Comparison of ENCODE assay signal across 8 mouse cellular contexts in the genomic region with DNA sequence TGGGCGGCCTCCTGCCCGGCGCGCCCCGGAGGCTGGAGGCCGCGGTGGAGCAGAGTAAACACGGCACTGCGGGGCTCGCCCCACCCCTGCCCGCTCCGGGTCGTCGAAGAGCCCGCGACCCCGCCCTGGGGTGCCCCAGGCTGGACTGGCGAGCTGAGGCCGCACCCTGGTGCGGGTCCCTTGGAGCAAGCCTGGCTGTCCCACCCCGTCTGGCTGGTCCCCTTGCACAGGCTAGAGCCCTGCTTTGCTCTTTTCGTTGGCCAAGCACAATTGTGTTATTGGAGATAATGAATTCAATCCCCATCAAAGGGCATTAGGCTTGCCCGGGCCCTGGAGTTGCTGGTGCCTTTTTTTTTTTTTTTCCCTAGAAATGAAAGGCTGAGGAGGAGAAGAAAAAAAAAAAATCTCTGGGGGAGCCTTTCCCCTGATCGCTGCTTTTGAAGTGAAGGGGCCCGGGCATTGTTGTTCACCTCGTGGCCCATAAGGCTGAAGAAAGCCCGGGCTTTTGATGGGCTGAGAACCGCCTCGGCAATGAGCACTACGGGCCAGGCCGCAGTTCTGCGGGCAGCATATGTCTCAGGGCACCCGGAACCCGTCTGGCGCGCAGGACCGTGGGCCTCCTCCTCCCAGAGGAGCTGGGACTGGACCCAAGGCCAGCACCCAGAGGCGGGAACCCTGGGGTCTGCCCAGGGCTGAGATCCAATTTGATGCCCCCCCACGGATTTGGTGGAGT. TPM values are rescaled to one million over a fixed set of nuclear protein-coding genes. Genes with fewer than 3 reads are reported as not detected.
DNase-seq lines count a peak whose midpoint lies in the region; ATAC-seq and TF ChIP-seq lines count a peak whose summit lies in the region.
"Had no signal": no experiment of that assay in that cellular context is flagged by ENCODE, and none has a peak within 500 bp of the region (broad histone marks: within the 10 kb centered on the region; RNA-seq: fewer than 3 reads in every experiment).

No protein-coding gene starts in this region.

- no peak overlapping the region for H3K9ac ChIP-seq in embryonic facial prominence, embryonic 14.5 days (ENCODE audit: low read depth, low read length)
- no peak overlapping the region for H3K9ac ChIP-seq in limb, embryonic 12.5 days (replicated peaks)
- 0 out of 2 replicates have a peak overlapping the region, but pooled peaks have one; percentile 46 for H3K9ac ChIP-seq in midbrain, embryonic 13.5 days (replicated peaks)

- DNase-seq in brain, embryonic 14.5 days (ENCODE audit: low read depth): peak; percentile 65
- DNase-seq in embryonic facial prominence, embryonic 14.5 days (ENCODE audit: low spot score): no peak
- no peak for DNase-seq in layer of hippocampus, postnatal 36 days
- no peak for DNase-seq in ovary, postnatal 10 days (ENCODE audit: low spot score)
- no peak for DNase-seq in gastrocnemius, adult 18-20 months (ENCODE audit: low spot score)
- DNase-seq: gastrocnemius, adult 2 months had no signal

- peak; percentile 23; the same call in 1 of the 2 replicates for ATAC-seq in embryonic facial prominence, embryonic 14.5 days (ENCODE audit: low read depth)
- peak; percentile 12; the same call in 1 of the 2 replicates for ATAC-seq in limb, embryonic 12.5 days (ENCODE audit: insufficient number of reproducible peaks, insufficient read depth, low FRiP score, low TSS enrichment, low read depth)
- ATAC-seq in midbrain, embryonic 13.5 days: peak; percentile 89

- 0 out of 2 replicates have a peak overlapping the region, but pooled peaks have one; percentile 3 for H3K4me3 ChIP-seq in embryonic facial prominence, embryonic 14.5 days (ENCODE audit: low read depth, low read length)
- peak overlapping the region; percentile 22 for H3K4me3 ChIP-seq in limb, embryonic 12.5 days (replicated peaks)
- 0 out of 2 replicates have a peak overlapping the region, but pooled peaks have one; percentile 4 for H3K4me3 ChIP-seq in midbrain, embryonic 13.5 days (replicated peaks)
- H3K4me3 ChIP-seq: gastrocnemius, adult 2 months had no signal

- H3K4me2 ChIP-seq in embryonic facial prominence, embryonic 14.5 days (ENCODE audit: low read depth, low read length): peak overlapping the region; percentile 8; the same call in 1 of the 2 replicates
- peak overlapping the region; percentile 46 for H3K4me2 ChIP-seq in limb, embryonic 12.5 days
- H3K4me2 ChIP-seq in midbrain, embryonic 13.5 days (replicated peaks): peak overlapping the region; percentile 48

- WGBS in embryonic facial prominence, embryonic 14.5 days: 1% methylated on average over 19 of the region's 39 CpGs
- WGBS in limb, embryonic 12.5 days: under 1% methylated on average over 39 of the region's 39 CpGs
- WGBS in midbrain, embryonic 13.5 days: under 1% methylated on average over 39 of the region's 39 CpGs

- no peaks in the 10 kb centered on the region for H3K9me3 ChIP-seq in embryonic facial prominence, embryonic 14.5 days (ENCODE audit: control insufficient read depth, low read length)
- H3K9me3 ChIP-seq in limb, embryonic 12.5 days: no peaks in the 10 kb centered on the region
- H3K9me3 ChIP-seq in midbrain, embryonic 13.5 days: no peaks in the 10 kb centered on the region

- no peaks in the 10 kb centered on the region for H3K36me3 ChIP-seq in embryonic facial prominence, embryonic 14.5 days (ENCODE audit: control insufficient read depth, insufficient read depth, low read length)
- H3K36me3 ChIP-seq in limb, embryonic 12.5 days: no peaks in the 10 kb centered on the region
- H3K36me3 ChIP-seq in midbrain, embryonic 13.5 days: no peaks in the 10 kb centered on the region

- H3K27me3 ChIP-seq in embryonic facial prominence, embryonic 14.5 days (replicated peaks; ENCODE audit: control insufficient read depth, insufficient read depth, low read length): peaks cover 93% of the 10 kb centered on the region
- peaks cover 87% of the 10 kb centered on the region for H3K27me3 ChIP-seq in limb, embryonic 12.5 days
- peaks cover 95% of the 10 kb centered on the region for H3K27me3 ChIP-seq in midbrain, embryonic 13.5 days

- H3K4me1 ChIP-seq in embryonic facial prominence, embryonic 14.5 days (ENCODE audit: control insufficient read depth, insufficient read depth, low read length): 0 out of 2 replicates have a peak, but pooled peaks cover 7% of the 10 kb centered on the region
- H3K4me1 ChIP-seq in limb, embryonic 12.5 days (replicated peaks): peaks cover 24% of the 10 kb centered on the region
- peaks cover 30% of the 10 kb centered on the region for H3K4me1 ChIP-seq in midbrain, embryonic 13.5 days (replicated peaks)

- TF ChIP-seq CTCF in brain, embryonic 14.5 days (IDR thresholded peaks at IDR 0.05; ENCODE audit: borderline replicate concordance, extremely low read depth, insufficient read depth, insufficient read length): no peak

- no peak overlapping the region for H3K27ac ChIP-seq in embryonic facial prominence, embryonic 14.5 days (replicated peaks; ENCODE audit: low read depth, low read length)
- no peak overlapping the region for H3K27ac ChIP-seq in limb, embryonic 12.5 days
- H3K27ac ChIP-seq in midbrain, embryonic 13.5 days: peak overlapping the region; percentile 77
- H3K27ac ChIP-seq: gastrocnemius, adult 2 months had no signal

- TF ChIP-seq POLR2A in brain, embryonic 14.5 days (IDR thresholded peaks at IDR 0.05; ENCODE audit: borderline replicate concordance, extremely low read depth, insufficient read depth, insufficient read length, poor library complexity, severe bottlenecking): no peak

RNA-seq across cellular contexts. Expression of a gene that starts 11.7 kb away (rescaled TPM):
- 4.5 and 7.7 TPM in 2 replicates for polyA plus RNA-seq in brain, embryonic 14.5 days (2012; rRNA removed)
- 2.3 and 3.2 TPM in 2 replicates for polyA plus RNA-seq in embryonic facial prominence, embryonic 14.5 days (2014; fragmentation: Nextera tagmentation; extraction: Ambion mirVana)
- not detected in 2 replicates for polyA plus RNA-seq in limb, embryonic 12.5 days (2016; fragmentation: Nextera tagmentation; extraction: Ambion mirVana)
- polyA plus RNA-seq in midbrain, embryonic 13.5 days (2015; fragmentation: Nextera tagmentation; extraction: Ambion mirVana): 3.0 and 3.8 TPM in 2 replicates
- total RNA-seq in layer of hippocampus, postnatal 36 days (2021): not detected
- not detected for total RNA-seq in gastrocnemius, adult 18-20 months (2021)
- total RNA-seq: gastrocnemius, adult 2 months had no signal

RNA-seq across cellular contexts. Expression of a gene that starts 28.9 kb away (rescaled TPM):
- 0.73 and 1.2 TPM in 2 replicates for polyA plus RNA-seq in brain, embryonic 14.5 days (2012; rRNA removed)
- polyA plus RNA-seq in embryonic facial prominence, embryonic 14.5 days (2014; fragmentation: Nextera tagmentation; extraction: Ambion mirVana): 0.78 and 0.80 TPM in 2 replicates
- 0.09 and 0.13 TPM in 2 replicates for polyA plus RNA-seq in limb, embryonic 12.5 days (2016; fragmentation: Nextera tagmentation; extraction: Ambion mirVana)
- 1.8 and 2.6 TPM in 2 replicates for polyA plus RNA-seq in midbrain, embryonic 13.5 days (2015; fragmentation: Nextera tagmentation; extraction: Ambion mirVana)
- under 1 TPM; 0.13 to 0.30 TPM for total RNA-seq in layer of hippocampus, postnatal 36 days (2021)
- not detected for total RNA-seq in gastrocnemius, adult 18-20 months (2021)
- total RNA-seq: gastrocnemius, adult 2 months had no signal

Comparison
In these comparisons a context has a peak if more than half of its experiments do, and no peak if none do; other contexts are left out.
1. ATAC-seq: peak in every context shown above with its lines; median percentile 89 in midbrain, embryonic 13.5 days; 23 in embryonic facial prominence, embryonic 14.5 days; 12 in limb, embryonic 12.5 days.